ENCODE assay signal across 8 mouse cellular contexts in the genomic region with DNA sequence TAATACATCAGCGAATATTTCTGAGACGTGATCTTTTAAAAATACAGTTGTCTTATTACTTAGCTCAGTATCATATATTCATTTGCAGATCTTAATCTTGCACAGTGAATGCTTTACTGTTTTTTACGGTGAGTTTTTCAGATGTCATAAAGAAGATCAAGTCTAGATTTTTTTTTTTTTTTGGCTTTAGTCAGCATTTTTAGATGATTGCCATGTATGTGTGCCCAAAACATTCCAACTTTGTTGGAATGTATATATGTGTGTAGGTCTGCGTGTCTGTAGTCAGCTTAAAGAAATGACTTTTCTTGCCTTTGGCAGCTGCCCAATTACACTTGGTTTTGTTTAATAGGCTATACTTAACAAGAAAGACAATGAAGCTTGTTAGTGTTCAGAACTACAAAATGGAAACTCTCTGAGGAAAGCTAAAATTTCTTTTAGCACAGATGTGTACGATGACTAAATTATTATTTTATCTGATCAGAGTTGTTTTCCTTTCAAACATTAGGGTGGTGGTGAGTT. TPM values are rescaled to one million over a fixed set of nuclear protein-coding genes. Genes with fewer than 3 reads are reported as not detected.
A peak's percentile ranks its signal among the peaks of the same experiment; 100 is the strongest.
DNase-seq lines count a peak whose midpoint lies in the region; ATAC-seq and TF ChIP-seq lines count a peak whose summit lies in the region.

No protein-coding gene starts in this region.

- no peak for DNase-seq in heart, postnatal 36 days
- no peak for DNase-seq in ES-E14 (ENCODE audit: low read depth, low spot score)
- no peak for DNase-seq in hindbrain, embryonic 10.5 days (ENCODE audit: low spot score)
- DNase-seq in midbrain, embryonic 10.5 days (ENCODE audit: low spot score), result no peak
- DNase-seq in embryo, embryonic 11 days, result no peak
- DNase-seq in layer of hippocampus, postnatal 25 days (ENCODE audit: extremely low spot score in 1 of 2, low spot score in 1 of 2), result no peak
- DNase-seq in cerebellum, adult 8-10 months, result no peak

- ATAC-seq in heart, embryonic 15.5 days (replicated peaks; ENCODE audit: insufficient number of reproducible peaks, insufficient read depth, low FRiP score, low read depth), result no peak

- H3K9ac ChIP-seq in heart, embryonic 15.5 days, result no peak overlapping the region
- no peak overlapping the region for H3K9ac ChIP-seq in ES-E14 (ENCODE audit: insufficient read depth, low read depth, low read length, poor library complexity, severe bottlenecking)

- in situ Hi-C loops in ES-E14 (cut with MboI; ENCODE audit: low sequenced_read_pairs in 2 of 2, unreplicated experiment in 2 of 2), result no loop called here

- intact Hi-C loops in heart, postnatal 36 days (cut with DNase I), result loop anchor here (10.0 kb wide), 1 partner anchor 361 kb away; a partner anchor contains a TSS

- 52% methylated on average over 5 of the region's 5 CpGs for WGBS in heart, embryonic 15.5 days
- WGBS in hindbrain, embryonic 10.5 days, result 85% methylated on average over 5 of the region's 5 CpGs
- WGBS in midbrain, embryonic 10.5 days, result 86% methylated on average over 5 of the region's 5 CpGs

- H3K27me3 ChIP-seq in heart, embryonic 15.5 days, result no peaks in the 10 kb centered on the region
- no peaks in the 10 kb centered on the region for H3K27me3 ChIP-seq in hindbrain, embryonic 10.5 days (ENCODE audit: insufficient read depth, poor library complexity, severe bottlenecking)
- H3K27me3 ChIP-seq in midbrain, embryonic 10.5 days (ENCODE audit: low read depth, poor library complexity, severe bottlenecking), result 0 out of 2 replicates have a peak, but pooled peaks cover 3% of the 10 kb centered on the region

- peaks cover 18% of the 10 kb centered on the region for H3K4me1 ChIP-seq in heart, embryonic 15.5 days (replicated peaks)
- H3K4me1 ChIP-seq in ES-E14 (ENCODE audit: control insufficient read depth in 2 of 2, insufficient read depth in 2 of 2, low read length in 2 of 2, poor library complexity in 1 of 2), result peaks cover 6 to 16% of the 10 kb centered on the region in 2 experiments; a peak in 3 of 4 replicates
- peaks cover 22% of the 10 kb centered on the region for H3K4me1 ChIP-seq in hindbrain, embryonic 10.5 days (replicated peaks)
- peaks cover 20% of the 10 kb centered on the region for H3K4me1 ChIP-seq in midbrain, embryonic 10.5 days

- H3K4me2 ChIP-seq in heart, embryonic 15.5 days, result peak overlapping the region; percentile 81

- peaks cover 11% of the 10 kb centered on the region for H3K36me3 ChIP-seq in heart, embryonic 15.5 days
- peaks cover 2% of the 10 kb centered on the region; the same call in 1 of the 2 replicates for H3K36me3 ChIP-seq in ES-E14 (ENCODE audit: control insufficient read depth, insufficient read depth, low read length, poor library complexity, severe bottlenecking)
- peaks cover 29% of the 10 kb centered on the region for H3K36me3 ChIP-seq in hindbrain, embryonic 10.5 days
- H3K36me3 ChIP-seq in midbrain, embryonic 10.5 days, result peaks cover 32% of the 10 kb centered on the region

- H3K4me3 ChIP-seq in heart, embryonic 15.5 days, result peak overlapping the region; percentile 21; the same call in 1 of the 2 replicates
- H3K4me3 ChIP-seq in ES-E14 (ENCODE audit: insufficient read depth in 1 of 2, low read depth in 1 of 2, low read length in 2 of 2, poor library complexity in 1 of 2, severe bottlenecking in 1 of 2), result peak overlapping the region in 1 of 2 experiments; percentile 100; a peak in 2 of 4 replicates
- peak overlapping the region; percentile 96 for H3K4me3 ChIP-seq in hindbrain, embryonic 10.5 days
- H3K4me3 ChIP-seq in midbrain, embryonic 10.5 days, result peak overlapping the region; percentile 97

- no peaks in the 10 kb centered on the region for H3K9me3 ChIP-seq in heart, embryonic 15.5 days (replicated peaks)
- no peaks in the 10 kb centered on the region for H3K9me3 ChIP-seq in ES-E14 (ENCODE audit: control insufficient read depth, insufficient read depth, low read depth, low read length)
- H3K9me3 ChIP-seq in hindbrain, embryonic 10.5 days, result no peaks in the 10 kb centered on the region
- H3K9me3 ChIP-seq in midbrain, embryonic 10.5 days (replicated peaks), result no peaks in the 10 kb centered on the region

- H3K27ac ChIP-seq in heart, embryonic 15.5 days, result no peak overlapping the region
- no peak overlapping the region for H3K27ac ChIP-seq in ES-E14 (ENCODE audit: insufficient read depth, low read depth, low read length, poor library complexity, severe bottlenecking)
- no peak overlapping the region for H3K27ac ChIP-seq in hindbrain, embryonic 10.5 days
- no peak overlapping the region for H3K27ac ChIP-seq in midbrain, embryonic 10.5 days (replicated peaks)

TF ChIP-seq in ES-E14, 5 proteins besides CTCF, POLR2A, EP300 and RAD21:
- peak; percentile 57; the same call in 1 of the 2 replicates for TF ChIP-seq MAFK (IDR thresholded peaks at IDR 0.05; ENCODE audit: insufficient read depth, low read depth, low read length)
- no peak for TF ChIP-seq HCFC1 (IDR thresholded peaks at IDR 0.05; ENCODE audit: borderline replicate concordance, insufficient read depth, low read length)

RNA-seq across cellular contexts. Expression of a gene that starts 1.7 kb away (rescaled TPM):
- 13.9 and 16.2 TPM in 2 replicates for polyA plus RNA-seq in heart, embryonic 15.5 days (2015; fragmentation: Nextera tagmentation; extraction: Ambion mirVana)
- total RNA-seq in heart, postnatal 36 days (2021), result 10 to 100 TPM; 36.5 to 37.6 TPM
- total RNA-seq in ES-E14 (2012; rRNA removed), result 82.9 and 115 TPM in 2 replicates
- polyA plus RNA-seq in hindbrain, embryonic 10.5 days (2016; fragmentation: Nextera tagmentation; extraction: Ambion mirVana), result 18.7 and 25.6 TPM in 2 replicates
- 26.1 and 26.6 TPM in 2 replicates for polyA plus RNA-seq in midbrain, embryonic 10.5 days (2016; fragmentation: Nextera tagmentation; extraction: Ambion mirVana)
- 10 to 100 TPM; 50.1 to 51.2 TPM for total RNA-seq in layer of hippocampus, postnatal 25 days (2021)
